Mouse (Mus musculus) cerebellum, adult 9-11 months (tissue): ENCODE data around the gene Tk1.

ENCODE experiments used
- DNase-seq: peaks from one replicate; pipeline ENCODE4 v3.0.0; 2022

Gene Tk1

DNA sequence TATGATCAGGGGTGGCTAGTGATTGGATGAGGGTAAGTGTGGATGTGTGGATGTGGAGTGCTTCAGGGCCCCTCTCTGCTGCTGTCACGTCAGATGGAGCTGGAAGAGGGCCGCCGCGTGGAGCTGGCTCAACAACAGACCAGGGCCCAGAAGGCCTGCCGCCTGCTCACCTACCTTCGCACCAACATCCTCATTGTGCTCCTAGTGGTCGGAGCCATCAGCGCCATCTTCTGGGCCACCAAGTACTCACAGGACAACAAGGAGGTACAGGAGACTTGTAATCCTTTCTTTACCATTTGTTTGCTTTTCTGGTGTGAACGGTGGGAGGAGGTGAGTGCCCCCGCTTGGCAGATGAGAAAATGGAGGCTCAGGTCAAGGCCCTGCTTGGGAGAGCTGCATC, 39.6 kb downstream of the Tk1 start:
- DNase-seq = peak; percentile 65

GRCm38 (mm10) chr11:117783683-117784309, 42.1 kb downstream of the Tk1 start:
- DNase-seq = no peak

- DNase-seq = no peak
These were observed 42.8 kb downstream of the Tk1 start for GRCm38 (mm10) chr11:117783089-117783488.

- DNase-seq = no peak
These were observed 43.2 kb downstream of the Tk1 start for GRCm38 (mm10) chr11:117782705-117783034.

DNA sequence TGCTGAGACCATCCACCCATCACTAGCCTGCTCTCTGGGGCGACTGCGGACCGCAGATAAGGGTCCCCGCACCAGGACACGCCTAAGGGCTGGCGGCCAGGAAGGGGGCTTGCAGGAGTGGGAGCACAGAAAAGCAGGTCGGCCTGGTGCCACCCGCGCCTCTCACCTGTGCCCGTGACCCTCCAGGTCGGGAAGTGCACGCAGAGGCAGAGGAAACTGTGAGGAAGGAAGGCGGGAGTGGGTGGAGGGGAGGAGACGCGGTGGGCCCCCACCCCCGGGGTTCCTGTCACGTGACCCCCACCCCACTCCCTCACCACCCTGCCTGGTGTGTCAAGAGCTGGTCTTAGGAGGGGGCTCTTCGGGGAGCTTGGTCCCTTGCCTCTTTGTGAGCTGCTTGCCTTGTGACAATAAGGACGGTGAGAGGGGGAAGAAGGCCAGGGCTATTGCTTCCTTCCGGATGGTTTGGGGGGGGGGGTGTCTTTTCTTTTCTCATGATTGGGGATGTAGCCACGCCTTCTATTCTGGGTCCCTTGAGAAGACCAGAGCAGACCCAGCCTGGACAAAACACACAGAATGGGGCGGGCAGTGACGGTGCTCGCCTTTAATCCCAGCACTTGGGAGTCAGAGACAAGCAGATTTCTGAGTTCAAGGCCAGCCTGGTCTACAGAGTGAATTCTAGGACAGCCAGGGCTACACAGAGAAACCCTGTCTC, 43.7 kb downstream of the Tk1 start, which contains the start of the genes Tmc8 and Tmc6:
Gene Tmc8, plus strand, starts transcription at position 84 of the 712 bp plus-strand sequence.
Gene Tmc6, minus strand, starts transcription at position 206 of the 712 bp plus-strand sequence.
- no peak for DNase-seq

DNA sequence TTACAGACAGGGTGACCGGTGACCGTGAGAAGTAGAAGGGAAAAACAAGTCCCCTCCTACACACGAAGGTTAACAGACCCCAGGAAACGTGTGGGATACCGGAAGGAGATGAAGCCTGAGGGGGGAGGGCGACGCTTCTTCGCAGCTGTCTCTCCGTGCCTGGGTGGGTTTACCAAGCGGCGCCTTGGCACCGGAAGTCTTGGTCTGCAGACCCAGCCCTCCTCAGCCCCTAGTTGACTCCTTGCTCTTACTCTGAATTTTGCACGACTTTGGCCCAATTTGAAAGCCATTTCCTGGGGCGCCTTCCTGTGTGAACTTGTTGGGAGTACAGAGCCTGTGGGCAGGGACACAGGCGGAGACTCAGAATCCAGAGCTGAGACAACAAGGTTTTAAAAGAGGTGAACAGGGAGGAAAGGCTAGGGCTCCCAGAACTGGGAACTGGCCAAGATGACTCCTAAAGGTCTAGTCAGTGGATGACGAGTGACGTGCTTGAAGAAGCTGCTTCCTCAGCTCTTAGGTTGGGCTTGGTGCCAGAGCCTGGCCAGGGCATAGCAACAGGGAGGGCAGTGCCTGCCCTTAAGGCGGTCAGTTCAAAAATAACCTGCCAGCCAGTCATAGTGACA, 44.6 kb downstream of the Tk1 start:
- DNase-seq = no peak

- DNase-seq = no peak
These were observed 45.2 kb downstream of the Tk1 start for GRCm38 (mm10) chr11:117780582-117781111.

DNA sequence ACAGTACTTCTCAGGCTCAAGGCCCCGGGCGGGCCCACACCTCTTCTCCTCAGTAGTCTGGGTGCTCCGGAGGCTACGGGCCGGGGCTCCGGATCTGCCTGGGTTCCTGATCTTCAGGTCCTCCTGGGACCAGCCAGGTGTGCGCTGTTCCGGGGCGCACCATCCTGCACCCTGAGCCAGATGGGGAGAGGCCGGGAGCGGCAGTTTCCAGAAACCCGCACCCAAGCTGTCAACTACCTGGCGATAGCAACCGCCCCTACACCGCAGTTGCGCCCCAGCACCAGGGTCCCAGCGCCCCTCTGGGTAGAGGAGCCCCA, 45.7 kb downstream of the Tk1 start:
- no peak for DNase-seq

DNA sequence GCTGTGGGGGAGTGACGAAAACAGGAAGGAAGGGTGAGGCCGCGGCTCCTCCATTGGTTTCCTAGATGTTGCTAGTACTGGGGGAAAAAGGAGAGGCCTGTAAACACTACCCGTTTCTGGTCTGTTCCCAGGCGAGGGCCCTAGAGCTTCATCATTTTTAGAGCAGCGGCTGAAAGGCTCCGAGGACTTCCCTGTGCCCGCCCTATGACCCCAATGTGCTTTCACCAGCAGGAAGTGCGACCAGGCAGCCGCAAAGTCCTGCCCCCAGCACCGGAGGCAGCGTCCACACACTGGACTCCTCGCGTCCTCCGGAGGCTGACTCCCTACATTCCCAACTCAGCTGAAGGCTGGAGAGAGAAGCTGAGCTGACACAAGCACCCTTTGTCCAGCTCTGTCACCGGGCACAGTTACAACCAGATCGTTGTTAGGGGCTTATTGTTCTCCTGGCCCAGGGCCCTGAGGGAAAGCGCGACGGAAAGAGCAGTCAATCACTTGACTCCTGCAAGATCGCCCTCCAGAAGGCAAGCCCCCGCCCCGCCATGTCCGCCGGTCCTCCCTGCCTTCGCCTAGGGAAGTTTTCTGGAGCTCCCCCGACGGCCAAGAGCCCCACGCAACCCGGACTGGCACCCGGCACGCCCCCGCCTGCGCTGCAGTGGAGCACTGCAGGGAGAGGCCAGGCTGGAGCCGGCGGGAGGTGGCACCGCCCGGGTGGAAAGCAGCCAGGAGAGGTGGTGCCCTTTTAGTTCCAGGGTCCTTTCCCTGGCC, 46.3 kb downstream of the Tk1 start:
- DNase-seq = no peak

- DNase-seq = no peak
These were observed 47.0 kb downstream of the Tk1 start for GRCm38 (mm10) chr11:117778851-117779433.

GRCm38 (mm10) chr11:117778031-117778430, 47.9 kb downstream of the Tk1 start:
- no peak for DNase-seq

DNA sequence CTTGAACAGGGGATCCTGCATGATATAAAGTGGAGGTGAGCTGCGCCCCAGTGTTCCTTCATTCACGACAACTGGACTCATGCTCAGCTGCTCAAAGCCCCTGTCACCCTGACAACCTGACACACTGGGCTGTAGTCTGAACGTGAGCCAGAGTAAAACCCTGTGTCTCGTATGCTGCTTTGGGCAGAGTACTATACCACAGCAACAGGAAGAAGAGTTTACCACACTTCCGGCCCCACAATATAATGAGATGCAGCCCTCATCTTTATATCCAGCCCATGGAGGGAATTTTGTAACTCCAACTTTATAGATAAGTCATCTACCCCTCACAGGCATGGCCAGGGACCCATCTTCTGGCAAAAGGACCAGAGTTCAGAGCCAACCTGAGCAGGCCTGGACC, 48.8 kb downstream of the Tk1 start:
- no peak for DNase-seq

- DNase-seq = no peak
These were observed 49.7 kb downstream of the Tk1 start for GRCm38 (mm10) chr11:117776085-117776792.

DNA sequence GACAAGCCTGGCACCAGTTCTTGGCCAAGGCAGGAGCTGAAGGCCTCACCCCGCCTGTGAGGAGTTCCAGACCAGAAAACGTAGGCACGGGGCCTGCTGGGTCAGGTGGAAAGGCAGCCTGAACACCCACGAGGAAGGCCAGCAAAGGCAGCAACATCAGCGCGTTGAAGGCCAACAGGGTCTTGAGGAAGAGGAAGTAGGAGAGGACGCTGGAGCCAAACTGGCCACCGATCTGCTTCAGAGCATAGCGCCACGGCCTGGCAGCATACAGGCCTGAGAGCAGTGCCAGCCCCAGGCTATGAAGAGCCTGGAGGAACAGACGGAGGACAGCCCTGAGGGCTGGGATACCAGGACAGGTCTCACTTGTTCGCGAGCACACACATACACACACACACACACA, 50.4 kb downstream of the Tk1 start:
- DNase-seq = no peak

DNA sequence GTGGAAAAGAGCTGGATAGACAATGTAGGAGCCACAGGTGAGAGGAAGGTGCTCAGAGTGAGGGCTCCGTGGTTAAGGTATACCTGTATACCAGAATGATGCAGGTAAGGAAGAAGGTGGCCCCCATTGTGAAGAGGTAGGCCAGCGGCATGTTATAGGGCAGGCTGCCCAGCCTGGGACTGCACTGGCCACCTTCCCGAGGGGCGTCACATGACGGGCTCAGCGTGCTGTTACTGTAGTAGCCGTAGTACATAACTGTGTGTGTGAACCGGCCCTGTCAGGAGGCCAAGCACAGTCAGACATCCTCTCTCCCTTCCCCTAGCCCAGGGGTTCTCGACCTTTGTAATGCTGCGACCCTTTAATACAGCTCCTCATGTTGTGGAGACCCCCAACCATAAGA, 51.0 kb downstream of the Tk1 start:
- DNase-seq = no peak

GRCm38 (mm10) chr11:117772352-117772751, 53.5 kb downstream of the Tk1 start:
- no peak for DNase-seq

GRCm38 (mm10) chr11:117770407-117770806, 55.5 kb downstream of the Tk1 start:
- DNase-seq = no peak

GRCm38 (mm10) chr11:117769683-117770047, 56.2 kb downstream of the Tk1 start:
- no peak for DNase-seq

DNA sequence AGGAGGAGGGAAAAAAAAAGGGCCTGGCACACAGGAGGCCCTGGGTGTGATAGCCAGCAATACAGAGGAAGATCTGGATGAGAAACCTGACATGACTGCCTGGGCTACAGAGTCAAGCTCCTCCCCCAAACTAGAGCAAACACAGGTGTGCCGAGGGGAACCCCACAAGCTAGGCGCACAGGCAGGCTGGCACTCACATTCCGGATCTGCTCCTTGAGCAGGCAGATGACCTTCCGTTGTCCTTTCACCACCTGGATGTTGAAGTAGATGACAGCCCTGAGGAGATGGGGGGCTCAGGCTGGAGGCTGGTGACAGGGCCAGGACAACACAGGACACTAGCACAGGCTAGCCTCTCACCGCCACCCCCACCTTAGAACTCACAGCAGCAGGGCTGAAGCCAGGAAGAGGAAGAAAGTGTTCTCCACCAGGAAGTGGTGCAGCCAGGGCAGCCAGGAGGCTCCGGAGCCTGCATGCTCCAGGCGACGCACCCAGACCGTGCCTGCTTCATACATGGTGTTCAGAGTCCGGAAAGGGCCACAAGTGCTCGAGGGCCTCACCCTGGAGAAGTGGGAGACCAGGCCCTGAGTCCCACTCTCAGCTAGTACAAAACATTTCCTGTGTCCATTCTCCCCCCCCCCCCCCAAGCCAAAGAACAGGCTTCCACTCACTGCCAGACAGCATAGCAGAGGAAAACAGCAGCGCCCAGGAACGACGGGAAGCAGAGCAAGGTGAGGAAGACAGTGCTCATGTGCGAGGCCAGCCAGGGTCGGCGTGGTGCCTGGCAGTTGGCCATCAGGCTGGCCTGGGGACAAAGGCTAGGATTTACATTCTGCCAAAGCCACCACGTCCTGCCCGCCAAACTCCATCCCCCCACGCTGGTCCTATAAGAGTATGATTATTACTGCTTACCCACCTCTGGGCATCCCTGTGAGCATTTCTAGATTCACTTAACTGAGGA, 56.9 kb downstream of the Tk1 start:
- peak; percentile 42 for DNase-seq

- DNase-seq = no peak
These were observed 59.6 kb downstream of the Tk1 start for GRCm38 (mm10) chr11:117766275-117766674.
